Mouse (Mus musculus) hindbrain, embryonic 15.5 days (tissue): ENCODE measurements around the gene Clhc1. TPM values are rescaled to one million over a fixed set of nuclear protein-coding genes. Genes with fewer than 3 reads are reported as not detected.

ENCODE experiments used
- ATAC-seq: fragments of 200-750 bp; cut with Nextera tagmentation; 2 replicates; pipeline ENCODE4 v1.8.0; 2017; ENCODE audit warnings: low read depth, moderate number of reproducible peaks, moderate TSS enrichment; ENCODE audit not compliant: low FRiP score
- H3K27ac ChIP-seq: fragments of 300-500 bp; sonication (generic); replicated peaks from 2 replicates; pipeline ENCODE4 v1.5.1; 2015; ENCODE audit warnings: mild to moderate bottlenecking, inconsistent platforms
- H3K27me3 ChIP-seq: fragments of 300-500 bp; sonication (generic); 2 replicates; pipeline ENCODE4 v1.6.1; 2015; ENCODE audit warnings: control low read depth, inconsistent platforms
- H3K36me3 ChIP-seq: fragments of 300-500 bp; sonication (generic); 2 replicates; pipeline ENCODE4 v1.6.1; 2015; ENCODE audit warnings: control low read depth, inconsistent platforms
- H3K4me1 ChIP-seq: fragments of 300-500 bp; sonication (generic); replicated peaks from 2 replicates; pipeline ENCODE4 v1.6.1; 2015; ENCODE audit warnings: control low read depth, inconsistent platforms
- H3K4me2 ChIP-seq: fragments of 300-500 bp; sonication (generic); 2 replicates; pipeline ENCODE4 v1.6.1; 2015; ENCODE audit warnings: moderate library complexity, mild to moderate bottlenecking, inconsistent platforms
- H3K4me3 ChIP-seq: fragments of 300-500 bp; sonication (generic); 2 replicates; pipeline ENCODE4 v1.5.1; 2015; ENCODE audit warnings: mild to moderate bottlenecking, inconsistent platforms
- H3K9ac ChIP-seq: fragments of 300-500 bp; sonication (generic); 2 replicates; pipeline ENCODE4 v1.6.1; 2015; ENCODE audit warnings: inconsistent platforms
- H3K9me3 ChIP-seq: fragments of 300-500 bp; sonication (generic); 2 replicates; pipeline ENCODE4 v1.6.1; 2016; ENCODE audit warnings: control low read depth, inconsistent platforms
- WGBS: fragments of 180-500 bp; shearing (Covaris S2); methylation state at CpG from one replicate; pipeline ENCODE4 v1.1.7; 2015; 5-methylcytosine and 5-hydroxymethylcytosine counted together
- polyA plus RNA-seq: library from polyadenylated mRNA; unstranded; fragments of >200 nt; fragmentation: Nextera tagmentation; extraction: Ambion mirVana; gene quantifications from 2 replicates; pipeline ENCODE4 v1.2.1, GENCODE M21; 2015

Clhc1 gene
- polyA plus RNA-seq, 1 experiment from 2014 or later: 0.29 TPM

DNA sequence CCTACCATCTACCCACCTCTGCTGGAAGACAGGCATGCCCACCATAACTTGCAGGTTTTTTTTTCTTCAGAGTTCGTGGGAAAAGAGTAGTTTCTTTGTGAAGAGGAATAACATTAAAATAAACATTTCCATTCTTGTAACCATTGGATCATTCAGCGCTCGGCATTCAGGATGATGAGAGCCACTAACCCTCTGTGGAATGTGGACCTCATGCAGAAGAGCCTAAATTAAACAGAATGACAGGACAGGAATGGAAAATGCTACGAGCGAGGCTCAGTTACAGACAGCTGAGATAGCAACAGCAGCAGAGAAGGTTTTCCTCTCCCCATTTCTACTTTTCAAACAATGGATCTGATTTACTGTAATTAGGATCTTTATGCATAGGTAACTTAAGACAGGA lies 78.8 kb downstream of the Clhc1 start:
- Histone ChIP-seq H3K36me3 (no peaks in the 10 kb centered on the region), H3K4me1 (no peaks in the 10 kb centered on the region), H3K4me2 (no peak overlapping the region), H3K27me3 (no peaks in the 10 kb centered on the region), H3K4me3 (no peak overlapping the region), H3K9ac (no peak overlapping the region), H3K27ac (no peak overlapping the region), H3K9me3 (no peaks in the 10 kb centered on the region)
- no peak for ATAC-seq
- 79% methylated on average over 5 of the region's 5 CpGs for WGBS

DNA sequence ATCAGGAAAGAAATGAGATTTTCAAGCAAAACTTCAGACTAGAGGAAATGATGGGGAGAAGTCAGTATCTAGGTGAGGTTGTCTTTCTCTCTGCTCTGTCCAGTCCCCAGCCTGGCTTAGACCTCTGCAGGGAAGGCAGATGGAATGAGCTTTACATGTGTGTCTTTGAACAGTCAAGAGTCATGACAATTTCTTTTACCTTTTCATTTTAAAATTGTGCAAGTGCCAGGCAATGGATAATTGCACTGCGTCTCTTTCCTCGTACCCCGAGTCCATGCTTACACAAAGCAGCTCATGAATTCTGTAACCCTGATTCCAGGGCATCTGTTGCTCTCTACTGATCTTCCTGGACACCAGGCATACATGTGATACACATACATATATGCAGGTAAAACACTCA lies 80.0 kb downstream of the Clhc1 start:
- no peak for ATAC-seq
- Histone ChIP-seq H3K4me1 (no peaks in the 10 kb centered on the region), H3K9me3 (no peaks in the 10 kb centered on the region), H3K36me3 (no peaks in the 10 kb centered on the region), H3K4me2 (no peak overlapping the region), H3K27me3 (no peaks in the 10 kb centered on the region), H3K27ac (no peak overlapping the region), H3K9ac (no peak overlapping the region), H3K4me3 (no peak overlapping the region)
- WGBS: 93% methylated on average over 3 of the region's 3 CpGs

Other genes starting within 250 kb of the Clhc1 start
- gene Ccdc88a, start 174.3 kb upstream of the Clhc1 start, polyA plus RNA-seq: 84.5 and 87.8 TPM in 2 replicates
- gene Prorsd1, start 32.9 kb upstream of the Clhc1 start, polyA plus RNA-seq: 9.8 and 11.8 TPM in 2 replicates
- gene Mtif2, start 21.5 kb upstream of the Clhc1 start, polyA plus RNA-seq: 41.8 and 44.8 TPM in 2 replicates
- 526 and 577 TPM in 2 replicates for gene Rps27a, start 159 bp downstream of the Clhc1 start, polyA plus RNA-seq
- gene Rtn4, start 145.0 kb downstream of the Clhc1 start, polyA plus RNA-seq: 136 TPM in 2 replicates